Mouse (Mus musculus) adrenal gland, adult 2 months (tissue): ENCODE results near the gene Pomc. TPM values are rescaled to one million over a fixed set of nuclear protein-coding genes. Genes with fewer than 3 reads are reported as not detected.
"Not testable (repeated sequence)": the region's sequence is repeated elsewhere in the genome, so short reads cannot be mapped to it uniquely, and the experiment has no call there.

Experiments used
- DNase-seq: peaks from one replicate; pipeline ENCODE4 v3.0.0; 2021
- polyA plus RNA-seq: library from polyadenylated mRNA; depleted of rRNA; stranded (reverse); fragments of >200 nt; gene quantifications from 2 replicates; pipeline ENCODE4 v1.2.3, GENCODE M21; 2012; rRNA removed
- total RNA-seq, 2 experiments: library from RNA; stranded (reverse); gene quantifications; 2 replicates each; pipeline ENCODE4 v1.2.3; 2021

The Pomc gene
- total and polyA plus RNA-seq, 3 experiments = 0.27 to 1.4 (median 0.49) TPM

DNA sequence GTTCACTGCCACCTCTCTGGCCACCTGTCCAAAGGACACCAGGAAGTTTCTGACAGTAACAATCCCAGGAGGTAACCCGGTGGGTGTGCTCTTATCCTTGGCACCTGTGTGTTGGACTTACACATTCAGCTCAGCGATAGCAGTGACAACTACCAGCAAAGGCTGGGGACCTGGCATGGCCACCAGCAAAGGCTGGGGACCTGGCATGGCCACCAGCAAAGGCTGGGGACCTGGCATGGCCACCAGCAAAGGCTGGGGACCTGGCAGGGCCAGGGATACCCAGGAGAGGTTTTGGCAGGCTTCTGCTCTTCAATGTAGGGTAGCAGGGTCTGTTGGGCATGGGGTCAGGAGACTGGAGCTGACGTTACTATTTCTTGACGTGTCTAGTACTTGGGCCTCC is 12.4 kb downstream of the Pomc start:
- no peak for DNase-seq

DNA sequence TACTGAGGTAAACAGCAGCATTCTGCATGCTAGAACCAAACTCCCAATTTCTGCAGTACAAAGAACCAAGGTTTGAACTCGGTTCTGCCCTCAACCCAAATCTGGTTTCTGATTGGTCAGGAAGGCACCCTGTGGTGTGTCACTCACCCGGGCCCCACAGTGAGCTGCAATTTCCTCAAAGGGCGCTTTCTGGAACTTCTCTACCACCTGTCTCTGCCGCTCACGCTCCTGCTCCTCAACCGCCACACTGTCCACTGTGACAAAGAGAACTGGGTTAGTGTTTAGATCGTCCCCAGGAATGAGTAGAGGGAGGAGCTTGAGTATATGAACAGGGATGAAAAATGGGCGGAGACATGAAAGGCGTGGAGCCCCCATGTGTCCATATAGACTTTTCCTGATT is 13.6 kb downstream of the Pomc start:
- no peak for DNase-seq

DNA sequence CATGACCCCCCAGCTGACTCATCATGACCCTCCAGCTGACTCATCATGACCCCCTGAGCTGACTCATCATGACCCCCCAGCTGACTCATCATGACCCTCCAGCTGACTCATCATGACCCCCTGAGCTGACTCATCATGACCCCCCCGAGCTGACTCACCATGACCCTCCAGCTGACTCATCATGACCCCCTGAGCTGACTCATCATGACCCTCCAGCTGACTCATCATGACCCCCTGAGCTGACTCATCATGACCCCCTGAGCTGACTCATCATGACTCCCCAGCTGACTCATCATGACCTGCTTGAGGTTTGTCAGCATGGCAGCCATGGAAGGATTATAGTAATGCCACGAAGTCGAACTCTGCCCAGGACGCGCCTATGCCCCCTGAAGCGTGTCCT is 18.4 kb downstream of the Pomc start:
- not testable (repeated sequence) for DNase-seq

DNA sequence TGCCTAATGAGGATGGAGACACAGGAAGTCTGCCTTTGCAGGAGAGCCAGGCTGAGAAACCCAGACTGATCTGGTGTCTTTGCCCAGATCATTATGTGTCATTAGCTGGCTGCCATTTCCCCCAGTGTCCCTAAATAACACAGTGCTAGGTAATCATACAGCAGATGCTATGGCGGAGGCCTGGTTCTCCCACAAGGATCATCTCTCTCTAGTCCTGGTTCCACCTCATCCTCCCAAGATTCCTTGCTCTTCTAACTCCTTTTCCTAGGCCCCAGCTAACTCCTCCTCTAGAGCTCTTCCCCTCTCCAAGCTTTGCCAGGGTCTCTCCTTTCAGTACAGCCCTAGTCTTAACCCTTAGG is 26.2 kb downstream of the Pomc start:
- no peak for DNase-seq

DNA sequence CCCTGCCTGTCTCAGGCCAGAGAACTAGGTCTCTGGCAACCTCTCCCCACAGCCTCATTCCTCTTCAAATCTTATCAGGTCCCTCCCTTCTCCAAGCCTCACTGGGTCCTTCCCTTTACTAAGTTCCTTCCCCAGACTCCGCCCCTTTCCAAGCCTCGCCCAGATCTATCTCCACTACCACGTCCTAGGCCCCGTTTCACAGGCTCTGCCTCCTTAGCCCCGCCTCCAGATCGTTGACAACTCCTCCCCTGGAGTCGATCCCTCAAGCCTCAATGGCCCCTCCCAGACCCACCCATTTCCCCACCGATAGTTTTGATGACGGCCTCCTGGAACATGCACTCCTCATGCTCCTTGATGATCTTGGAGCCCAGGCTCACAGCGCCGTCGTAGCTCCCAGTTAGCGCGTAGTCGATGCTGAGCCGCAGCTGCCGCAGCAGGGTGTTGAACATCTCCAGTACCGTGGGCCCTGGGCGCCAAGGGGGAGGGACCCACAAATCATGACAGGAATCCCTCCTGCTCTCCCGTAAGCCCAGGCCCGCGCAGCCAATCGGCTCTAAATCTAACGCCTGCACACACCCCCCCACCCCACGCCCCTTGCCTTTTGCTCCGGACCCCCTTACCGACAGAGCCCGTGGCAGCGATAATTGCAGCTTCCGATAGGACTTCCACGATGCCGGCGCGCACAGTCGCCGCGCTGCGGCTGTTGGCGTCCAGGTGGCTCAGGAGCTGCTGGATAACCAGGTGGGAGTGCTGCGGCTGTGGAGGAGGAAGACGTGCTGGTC is 26.8 kb downstream of the Pomc start:
- DNase-seq = peak; percentile 89

DNA sequence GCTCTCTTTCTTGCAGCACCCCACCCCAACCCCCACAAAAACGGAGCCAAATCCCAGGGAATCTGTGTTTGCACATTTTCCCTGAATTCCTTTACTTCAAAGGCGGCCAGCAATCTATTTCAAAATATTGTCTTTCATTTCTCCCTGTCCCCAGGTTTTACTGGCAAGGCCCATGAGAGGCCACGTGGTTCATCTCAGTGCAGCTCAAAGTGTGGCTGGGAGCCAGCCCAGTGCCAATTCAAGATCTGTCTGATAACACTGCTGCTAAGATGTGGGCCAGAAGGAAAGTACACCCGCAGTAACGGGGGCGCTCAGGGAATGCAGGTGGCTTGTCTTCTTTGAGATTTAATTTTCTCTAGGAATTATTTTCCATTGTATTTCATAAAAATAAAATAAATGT is 27.5 kb downstream of the Pomc start:
- DNase-seq = peak; percentile 73

DNA sequence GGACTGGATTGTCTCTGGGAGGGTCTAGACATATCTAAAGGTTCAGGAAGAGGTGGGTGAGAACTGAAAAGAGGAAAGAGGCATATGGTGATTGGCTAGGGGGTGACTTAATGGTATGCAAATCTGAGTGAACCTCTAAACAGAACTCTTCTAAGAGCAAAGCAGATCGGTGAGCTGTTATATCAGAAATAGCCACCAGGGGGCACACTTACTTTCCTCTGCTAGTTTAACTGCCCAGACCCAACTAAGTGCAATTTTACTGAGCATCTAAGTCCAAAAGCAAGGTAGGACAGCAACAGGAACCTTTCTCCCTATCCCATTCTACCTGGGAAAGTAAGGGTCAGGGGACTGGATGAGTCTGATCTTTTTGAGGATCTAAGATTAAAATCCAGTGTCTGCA is 29.0 kb downstream of the Pomc start:
- peak; percentile 61 for DNase-seq

DNA sequence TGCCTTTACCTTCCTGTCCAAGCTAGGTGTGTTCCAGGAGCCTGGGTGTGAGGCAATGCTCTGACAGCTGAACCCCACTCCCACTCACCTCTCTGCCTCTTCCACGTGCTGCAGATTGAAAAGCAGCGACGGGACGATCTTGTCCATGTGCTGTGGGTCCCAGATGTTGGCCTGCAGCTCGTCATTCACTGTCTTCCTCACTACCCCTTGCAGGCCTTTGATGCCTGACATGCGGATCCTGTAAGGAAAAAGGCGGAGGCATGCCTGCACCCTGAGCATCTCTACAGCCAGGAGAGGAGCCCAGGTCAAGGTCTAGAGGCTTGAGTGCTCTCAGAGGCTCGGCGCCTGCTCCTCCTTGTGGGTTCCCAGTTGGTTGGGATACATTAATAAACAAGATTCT is 29.7 kb downstream of the Pomc start:
- DNase-seq = no peak

DNA sequence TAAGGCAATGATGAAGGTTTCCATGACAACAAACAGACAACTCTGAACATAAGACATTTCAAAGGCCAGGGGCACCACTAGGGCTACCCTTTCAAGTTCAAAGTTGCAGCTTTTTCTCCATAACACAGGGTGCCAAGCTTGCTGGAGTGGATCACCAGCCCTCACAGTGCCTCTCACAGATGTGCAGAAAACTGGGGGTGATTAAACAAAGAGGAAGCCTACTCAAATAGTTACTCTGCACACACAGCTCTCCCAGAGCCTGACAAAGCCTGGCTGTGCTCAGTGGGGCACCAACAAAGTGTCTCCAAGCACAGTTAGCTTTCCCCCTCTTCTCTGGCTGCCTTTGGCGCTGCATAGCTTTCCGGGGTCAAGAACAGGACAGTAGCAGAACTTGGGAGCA is 35.2 kb downstream of the Pomc start:
- DNase-seq = no peak

DNA sequence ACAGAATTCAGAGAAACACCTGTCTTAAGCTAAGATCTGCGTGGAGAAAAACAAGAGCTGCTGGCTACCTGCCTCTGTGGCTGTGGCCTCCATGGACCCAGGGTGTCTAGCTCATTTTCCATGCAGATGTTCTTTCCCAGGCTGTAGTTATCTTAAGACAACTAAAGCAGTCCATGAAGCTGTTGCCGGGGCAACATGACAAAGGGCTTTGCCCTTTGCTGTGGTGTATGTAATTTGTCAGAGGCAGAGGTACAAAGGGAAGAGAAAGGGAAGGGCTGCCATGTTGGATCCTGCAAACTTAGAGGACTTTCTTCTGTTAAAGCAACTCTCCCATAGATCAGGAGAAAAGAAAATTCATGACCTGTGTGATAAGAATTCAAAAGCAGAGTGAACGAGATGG is 36.3 kb downstream of the Pomc start:
- no peak for DNase-seq

DNA sequence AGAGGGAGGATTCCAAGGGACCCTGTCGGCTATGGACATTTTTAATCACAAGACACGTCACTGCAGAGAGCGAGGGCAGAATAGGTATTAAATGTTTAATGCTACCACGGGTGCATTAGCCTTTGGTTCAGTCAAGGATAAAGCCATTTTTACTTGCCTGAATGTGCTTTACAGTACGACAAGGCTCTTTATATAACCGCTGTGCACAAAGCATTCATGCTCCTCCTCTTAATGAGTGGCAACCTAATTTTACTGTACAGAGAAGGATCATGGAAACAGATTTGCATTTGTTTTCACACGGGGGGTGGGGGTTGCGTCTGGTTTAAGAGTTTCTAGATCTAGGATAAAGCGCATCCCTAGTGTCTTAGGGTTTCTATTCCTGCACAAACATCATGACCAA is 42.0 kb downstream of the Pomc start:
- no peak for DNase-seq

DNA sequence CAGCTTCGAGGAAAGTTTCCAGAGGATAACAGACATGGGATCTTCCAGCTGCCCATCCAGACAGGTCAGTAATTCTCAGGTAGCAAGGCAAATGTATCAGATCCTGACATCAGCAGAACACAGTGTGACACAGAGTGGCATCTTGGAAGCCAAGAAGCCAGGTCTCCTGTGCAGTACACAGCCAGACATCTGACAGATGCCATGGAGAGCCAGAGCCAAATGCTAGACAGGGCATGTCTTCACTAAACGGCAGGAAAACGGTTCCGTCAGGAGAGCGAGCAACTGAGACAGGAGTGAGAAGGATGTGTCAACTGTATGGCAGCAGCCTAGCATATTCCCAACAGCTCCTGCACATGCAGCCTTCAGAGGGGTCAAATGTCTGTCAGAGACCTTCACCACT is 45.7 kb downstream of the Pomc start:
- DNase-seq = no peak

DNA sequence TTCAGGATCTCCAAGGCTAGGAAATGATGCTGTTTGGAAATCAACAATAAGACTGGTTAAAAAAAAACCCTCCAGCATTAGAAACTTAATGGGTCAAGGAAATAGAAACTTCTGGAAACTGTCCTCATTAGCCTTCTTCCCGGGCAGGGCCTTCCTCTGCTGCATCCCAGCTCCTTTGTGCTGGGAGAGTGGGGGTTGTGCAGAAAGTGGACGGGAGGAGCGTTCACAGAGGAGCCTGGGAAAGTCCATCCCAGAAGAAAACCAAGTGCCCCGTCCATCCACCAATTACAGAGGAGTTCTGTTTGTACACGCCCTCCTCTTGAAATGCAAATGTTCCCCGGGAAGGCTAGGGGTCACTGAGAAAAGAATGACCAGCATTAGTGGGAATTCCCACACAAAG is 49.9 kb downstream of the Pomc start:
- DNase-seq = peak; percentile 21

DNA sequence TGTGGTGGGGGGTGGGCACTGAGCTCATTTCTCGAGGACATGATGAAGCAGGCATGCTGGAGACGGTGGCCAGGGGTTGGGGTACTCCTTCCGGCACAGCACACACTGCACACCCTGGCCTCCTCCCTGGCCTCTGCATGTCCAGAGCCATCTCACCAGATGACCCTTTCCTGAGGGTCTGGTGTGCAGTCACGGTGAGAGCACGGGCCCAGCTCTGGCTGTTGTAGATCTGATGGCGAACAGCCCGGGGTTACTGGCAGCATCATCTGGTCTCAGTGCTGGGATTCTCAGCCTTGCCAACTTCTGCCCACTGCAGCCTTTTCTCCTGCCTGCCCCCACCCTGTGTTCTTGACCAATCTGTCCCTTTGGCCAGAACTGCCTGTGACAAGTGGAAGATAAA is 51.3 kb downstream of the Pomc start:
- no peak for DNase-seq

DNA sequence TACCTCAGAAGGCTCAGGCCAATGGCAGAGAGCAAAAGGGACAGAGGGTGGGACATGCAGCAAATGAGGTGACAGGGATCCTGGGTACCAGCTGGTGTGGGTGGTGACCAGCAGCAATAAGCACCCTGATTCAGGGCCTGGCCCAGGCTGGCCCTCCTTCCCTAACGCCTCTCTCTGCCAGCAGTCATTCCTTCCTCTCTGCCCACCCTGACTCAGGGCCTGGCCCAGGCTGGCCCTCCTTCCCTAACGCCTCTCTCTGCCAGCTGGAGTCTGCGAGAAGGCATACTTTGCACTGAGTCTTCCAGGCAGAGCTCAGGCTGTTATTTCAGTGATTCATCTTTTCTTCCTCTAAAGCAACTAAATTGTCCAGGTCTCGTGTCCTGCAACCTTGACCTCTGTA is 52.4 kb downstream of the Pomc start:
- DNase-seq = peak; percentile 72

DNA sequence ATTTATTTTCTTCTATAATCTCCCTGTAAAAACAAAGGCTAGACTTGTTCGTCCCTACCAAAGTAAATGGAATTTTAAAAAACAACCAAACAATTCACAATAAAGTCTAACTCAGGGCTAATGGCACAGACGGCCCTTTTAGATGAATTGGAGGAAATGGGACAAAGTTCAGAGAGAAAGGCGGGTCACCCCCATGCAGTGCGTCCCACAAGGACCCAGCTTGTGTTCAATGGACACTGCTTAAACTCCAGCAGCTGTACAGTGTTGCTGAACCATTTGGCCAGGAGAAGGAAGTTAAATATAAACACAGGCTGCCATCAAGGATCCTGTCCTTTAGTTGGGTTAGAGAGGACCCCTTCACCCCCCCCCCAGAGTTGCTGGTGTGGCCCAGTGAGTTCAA is 53.0 kb downstream of the Pomc start:
- no peak for DNase-seq

DNA sequence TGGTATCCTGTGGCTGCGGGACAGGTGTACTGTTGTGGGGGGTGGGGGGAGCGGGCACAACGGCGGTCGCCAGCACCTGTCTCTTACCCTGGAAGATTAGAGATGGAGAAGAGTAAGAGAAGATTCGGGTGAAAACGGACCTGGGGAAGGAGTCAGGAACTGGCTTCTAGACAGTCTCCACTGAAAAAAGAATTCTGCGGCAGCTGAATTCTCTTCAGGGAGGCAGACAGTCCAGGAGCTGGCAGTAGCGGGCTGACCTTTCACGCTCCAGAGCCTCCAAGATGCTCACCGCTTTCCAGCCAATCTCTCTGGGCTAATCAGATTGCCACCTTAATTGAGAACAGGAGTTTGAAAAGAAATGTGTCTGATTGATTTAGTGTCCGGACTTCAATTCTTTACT is 54.0 kb downstream of the Pomc start:
- no peak for DNase-seq

Other genes with a start within 250 kb of the Pomc start
- gene Dnmt3a, start 148.9 kb upstream of the Pomc start, total RNA-seq = 10 to 100 TPM; 36.7 to 42.4 TPM
- 9.7 and 10.2 TPM in 2 replicates for gene Dnmt3a, start 148.9 kb upstream of the Pomc start, polyA plus RNA-seq
- gene Efr3b, start 84.0 kb downstream of the Pomc start, total RNA-seq = 1 to 10 TPM; 1.9 to 3.1 TPM
- gene Efr3b, start 84.0 kb downstream of the Pomc start, polyA plus RNA-seq = 9.9 and 11.0 TPM in 2 replicates
- 1 to 10 TPM; 3.4 to 6.4 TPM for gene Dnajc27, start 127.6 kb downstream of the Pomc start, total RNA-seq
- 3.5 and 3.9 TPM in 2 replicates for gene Dnajc27, start 127.6 kb downstream of the Pomc start, polyA plus RNA-seq
- gene Adcy3, start 178.2 kb downstream of the Pomc start, total RNA-seq = 10 to 100 TPM; 43.3 to 94.2 TPM
- gene Adcy3, start 178.2 kb downstream of the Pomc start, polyA plus RNA-seq = 25.1 and 25.5 TPM in 2 replicates